Mouse (Mus musculus) G1E (cell line): ENCODE measurements around the gene Nvl. TPM values are rescaled to one million over a fixed set of nuclear protein-coding genes. Genes with fewer than 3 reads are reported as not detected.

ENCODE experiments used
- ATAC-seq: 2 replicates; pipeline ENCODE4 v1.8.0; 2016; ENCODE audit warnings: mild to moderate bottlenecking; ENCODE audit not compliant: insufficient number of reproducible peaks, poor library complexity, low FRiP score, severe bottlenecking; ENCODE audit errors: extremely low read depth
- DNase-seq: peaks from one replicate; pipeline ENCODE4 v3.0.0; 2012; ENCODE audit warnings: low spot score
- H3K27me3 ChIP-seq: 2 replicates; pipeline ENCODE4 v1.6.1; 2012; ENCODE audit warnings: mild to moderate bottlenecking, low read length, inconsistent platforms; ENCODE audit not compliant: insufficient read depth
- H3K36me3 ChIP-seq: replicated peaks from 2 replicates; pipeline ENCODE3; 2012; ENCODE audit warnings: mild to moderate bottlenecking, inconsistent platforms
- H3K4me1 ChIP-seq: 2 replicates; pipeline ENCODE4 v1.6.1; 2012; ENCODE audit warnings: low read depth, low read length, inconsistent platforms, mixed read lengths; ENCODE audit not compliant: insufficient read depth
- H3K4me3 ChIP-seq: 2 replicates; pipeline ENCODE4 v1.5.1; 2012; ENCODE audit warnings: low read depth, mild to moderate bottlenecking, inconsistent platforms, low read length, moderate library complexity, mixed read lengths
- H3K9me3 ChIP-seq: replicated peaks from 2 replicates; pipeline ENCODE4 v1.6.1; 2012; ENCODE audit warnings: inconsistent platforms
- CTCF ChIP-seq: IDR thresholded peaks from 2 replicates; pipeline ENCODE4 v1.5.1; 2012; ENCODE audit warnings: low read depth, low read length, inconsistent platforms, mixed read lengths
- GATA1 ChIP-seq: IDR thresholded peaks from 2 replicates; pipeline ENCODE4 v1.6.1; 2012; ENCODE audit warnings: borderline replicate concordance, low read length, inconsistent platforms, mixed read lengths
- GATA2 ChIP-seq: IDR thresholded peaks from 2 replicates; pipeline ENCODE4 v1.6.1; 2012; ENCODE audit warnings: low read depth, low read length, inconsistent platforms, borderline replicate concordance
- POLR2AphosphoS5 ChIP-seq: IDR thresholded peaks from 2 replicates; pipeline ENCODE4 v1.6.1; 2012; ENCODE audit warnings: low read depth, low read length, inconsistent platforms; ENCODE audit not compliant: insufficient replicate concordance
- TAL1 ChIP-seq: conservative IDR thresholded peaks from 2 replicates; pipeline ENCODE4 v1.6.1; 2012; ENCODE audit warnings: low read depth, low read length, inconsistent platforms, mixed read lengths
- polyA plus RNA-seq: library from polyadenylated mRNA; stranded (reverse); fragments of >175 nt; gene quantifications from 2 replicates; pipeline ENCODE4 v1.2.3, GENCODE M21; 2012
- total RNA-seq, 2 experiments: library from RNA; stranded (forward) in 1 of 2; stranded (reverse) in 1 of 2; fragments of 200-1000 nt in 1 of 2; fragments of >200 nt in 1 of 2; fragmentation: Nextera tagmentation in 1 of 2; gene quantifications; 2 replicates each; pipeline ENCODE4 v1.2.3; 2014 to 2017

Nvl gene
- total and polyA plus RNA-seq, 3 experiments: 3.3 to 111 (median 48.0) TPM

DNA sequence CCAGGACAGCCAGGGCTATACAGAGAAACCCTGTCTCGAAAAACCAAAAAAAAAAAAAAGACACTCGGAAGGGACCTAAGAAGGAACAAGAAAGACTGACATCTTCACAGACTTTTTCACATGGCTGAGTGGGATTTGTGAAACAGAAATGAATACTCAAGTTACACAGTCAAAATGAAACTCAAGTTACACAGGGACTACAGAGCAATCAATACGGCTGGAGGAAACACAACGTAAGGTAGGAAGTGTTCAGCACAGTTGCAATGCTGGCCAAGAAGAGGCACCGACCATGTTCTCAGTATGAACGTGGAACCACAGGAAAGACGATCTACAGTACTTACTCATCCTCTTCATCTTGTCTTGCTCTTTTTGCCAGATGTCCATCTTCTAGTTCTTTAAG lies 5.3 kb downstream of the Nvl start:
- H3K9me3 ChIP-seq: no peaks in the 10 kb centered on the region
- H3K4me1 ChIP-seq: peaks cover 8% of the 10 kb centered on the region
- DNase-seq: no peak
- H3K36me3 ChIP-seq: peaks cover 75% of the 10 kb centered on the region
- H3K4me3 ChIP-seq: no peak overlapping the region
- no peak for TF ChIP-seq CTCF
- TF ChIP-seq GATA2: no peak
- TF ChIP-seq GATA1: no peak
- TF ChIP-seq TAL1: no peak
- TF ChIP-seq POLR2AphosphoS5: no peak
- no peaks in the 10 kb centered on the region for H3K27me3 ChIP-seq
- no peak for ATAC-seq

DNA sequence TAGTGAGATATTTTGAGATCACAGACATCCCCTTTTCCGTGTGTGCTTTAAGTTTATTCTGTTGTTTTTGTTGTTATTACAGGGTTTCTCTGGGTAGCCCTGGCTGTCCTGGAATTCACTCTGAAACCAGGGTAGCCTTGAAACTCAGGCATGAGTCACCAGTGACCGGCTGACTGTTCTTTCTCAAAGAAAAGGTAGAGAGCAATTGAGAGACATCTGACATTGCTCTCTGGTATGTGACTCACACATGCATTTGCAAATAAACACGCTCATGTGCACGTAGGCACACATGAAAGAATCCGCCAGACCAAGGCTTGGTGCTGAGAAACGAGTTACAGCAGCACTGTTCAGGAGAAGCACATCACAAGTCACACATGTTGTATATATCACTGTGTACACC lies 12.1 kb downstream of the Nvl start:
- no peak for TF ChIP-seq GATA2
- TF ChIP-seq POLR2AphosphoS5: no peak
- TF ChIP-seq TAL1: no peak
- TF ChIP-seq GATA1: no peak
- TF ChIP-seq CTCF: no peak
- no peaks in the 10 kb centered on the region for H3K9me3 ChIP-seq
- no peaks in the 10 kb centered on the region for H3K27me3 ChIP-seq
- ATAC-seq: no peak
- no peak for DNase-seq
- no peak overlapping the region for H3K4me3 ChIP-seq
- H3K36me3 ChIP-seq: peaks cover 88% of the 10 kb centered on the region
- no peaks in the 10 kb centered on the region for H3K4me1 ChIP-seq

DNA sequence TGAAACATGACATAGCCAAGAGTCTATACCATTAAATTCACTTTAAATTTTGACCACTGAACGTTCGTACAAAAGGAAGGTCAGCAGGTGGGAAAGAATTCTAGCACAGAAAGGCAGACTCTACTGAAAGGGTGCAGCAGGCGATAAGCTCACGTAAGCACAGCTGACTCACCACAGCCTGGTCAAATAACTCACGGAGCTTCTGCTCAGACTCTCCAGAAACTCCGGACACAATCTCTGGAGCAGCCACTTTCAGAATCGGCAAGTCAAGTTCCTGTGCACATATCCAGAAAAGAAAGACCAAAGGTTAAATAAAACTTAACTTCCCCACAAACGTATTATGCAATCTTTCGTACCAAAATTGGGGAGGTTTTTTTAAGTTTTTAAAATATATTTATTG lies 17.2 kb downstream of the Nvl start:
- H3K4me1 ChIP-seq: peaks cover 6% of the 10 kb centered on the region
- ATAC-seq: no peak
- H3K4me3 ChIP-seq: no peak overlapping the region
- TF ChIP-seq CTCF (no peak), GATA1 (no peak), GATA2 (no peak), POLR2AphosphoS5 (no peak), TAL1 (no peak)
- no peaks in the 10 kb centered on the region for H3K27me3 ChIP-seq
- DNase-seq: no peak
- no peaks in the 10 kb centered on the region for H3K9me3 ChIP-seq
- H3K36me3 ChIP-seq: peaks cover 88% of the 10 kb centered on the region

DNA sequence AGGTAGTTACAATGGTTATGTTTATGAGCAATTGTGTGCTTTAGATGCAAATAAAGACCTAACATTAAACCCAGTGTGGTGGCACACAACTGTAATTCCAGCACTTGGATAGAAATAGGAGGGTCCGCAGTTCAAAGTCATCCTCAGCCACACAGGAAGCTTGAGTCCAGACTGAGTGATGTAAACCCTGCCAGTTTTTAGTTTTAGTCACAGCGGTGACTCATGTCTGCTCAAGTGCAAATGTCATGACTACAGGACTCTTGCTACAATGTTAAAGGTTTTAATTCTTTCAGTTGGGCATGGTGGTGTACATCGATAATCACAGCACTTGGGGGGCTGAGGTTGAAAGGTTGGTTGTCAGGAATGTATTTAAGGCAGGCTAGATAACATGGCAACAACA lies 18.1 kb downstream of the Nvl start:
- DNase-seq (no peak), ATAC-seq (no peak)
- no peak for TF ChIP-seq TAL1
- TF ChIP-seq GATA2: no peak
- no peak for TF ChIP-seq POLR2AphosphoS5
- no peak for TF ChIP-seq GATA1
- TF ChIP-seq CTCF: no peak
- H3K9me3 ChIP-seq: no peaks in the 10 kb centered on the region
- peaks cover 6% of the 10 kb centered on the region for H3K4me1 ChIP-seq
- no peaks in the 10 kb centered on the region for H3K27me3 ChIP-seq
- H3K36me3 ChIP-seq: peaks cover 88% of the 10 kb centered on the region
- no peak overlapping the region for H3K4me3 ChIP-seq

DNA sequence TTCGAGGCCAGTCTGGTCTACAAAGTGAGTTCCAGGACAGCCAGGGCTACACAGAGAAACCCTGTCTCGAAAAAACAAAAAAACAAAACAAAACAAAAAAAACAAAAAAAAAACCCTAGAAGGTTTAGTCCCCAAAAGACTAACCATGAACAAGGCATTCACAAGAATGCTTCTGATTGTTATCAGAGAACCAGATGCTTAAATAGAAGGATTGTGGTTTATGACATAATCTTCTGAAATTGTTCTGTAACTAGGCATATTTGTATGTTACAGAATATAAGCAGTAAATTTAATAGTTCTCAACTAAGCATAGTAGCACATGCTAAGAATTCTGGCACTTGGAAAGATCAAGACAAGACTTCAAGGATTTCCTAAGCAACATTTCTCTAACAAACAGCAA lies 19.9 kb downstream of the Nvl start:
- DNase-seq: peak; percentile 9
- Histone ChIP-seq H3K9me3 (no peaks in the 10 kb centered on the region), H3K4me3 (no peak overlapping the region), H3K27me3 (no peaks in the 10 kb centered on the region), H3K4me1 (peaks cover 6% of the 10 kb centered on the region), H3K36me3 (peaks cover 87% of the 10 kb centered on the region)
- no peak for ATAC-seq
- TF ChIP-seq CTCF: no peak
- TF ChIP-seq TAL1: no peak
- no peak for TF ChIP-seq POLR2AphosphoS5
- TF ChIP-seq GATA2: no peak
- no peak for TF ChIP-seq GATA1

DNA sequence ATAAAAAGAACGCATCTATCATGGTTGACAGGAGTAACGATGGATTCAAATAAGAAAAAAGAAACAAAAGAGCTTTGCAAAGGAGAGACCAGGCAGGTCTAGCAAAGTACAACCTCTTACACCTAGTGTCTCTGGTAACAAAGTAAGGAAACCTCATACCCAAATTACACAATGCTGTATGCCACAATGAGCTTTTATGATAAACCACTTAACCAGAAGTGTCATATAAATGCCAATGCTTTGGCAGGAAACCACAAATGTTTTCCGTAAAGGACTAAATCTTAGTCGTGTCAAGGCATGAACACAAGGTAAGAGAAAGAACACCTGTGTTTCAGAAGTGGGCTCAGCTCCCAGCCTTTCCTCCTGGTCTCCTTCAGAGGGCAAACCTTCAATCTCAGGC lies 26.9 kb downstream of the Nvl start:
- Histone ChIP-seq H3K4me3 (no peak overlapping the region), H3K27me3 (no peaks in the 10 kb centered on the region), H3K36me3 (peaks cover 77% of the 10 kb centered on the region), H3K4me1 (no peaks in the 10 kb centered on the region), H3K9me3 (no peaks in the 10 kb centered on the region)
- ATAC-seq (no peak), DNase-seq (no peak)
- no peak for TF ChIP-seq GATA1
- TF ChIP-seq POLR2AphosphoS5: no peak
- no peak for TF ChIP-seq GATA2
- no peak for TF ChIP-seq TAL1
- no peak for TF ChIP-seq CTCF

DNA sequence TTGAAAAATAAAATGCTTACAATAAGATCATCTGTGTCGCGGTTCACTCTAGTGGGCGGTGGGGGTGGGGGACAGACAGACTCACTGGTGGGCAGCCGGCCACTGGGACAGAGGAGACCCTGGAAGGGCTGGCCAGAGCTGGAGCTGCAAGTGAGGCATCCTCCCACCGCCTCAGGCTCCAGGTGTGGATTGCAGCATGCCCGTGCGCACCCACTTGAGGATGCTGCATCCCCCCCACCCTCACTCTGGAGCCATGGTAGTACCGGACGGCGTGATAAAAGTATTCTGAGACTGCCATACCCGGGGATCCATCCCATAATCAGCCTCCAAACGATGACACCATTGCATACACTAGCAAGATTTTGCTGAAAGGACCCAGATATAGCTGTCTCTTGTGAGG lies 54.0 kb downstream of the Nvl start:
- Histone ChIP-seq H3K4me3 (no peak overlapping the region), H3K4me1 (no peaks in the 10 kb centered on the region), H3K36me3 (peaks cover 44% of the 10 kb centered on the region), H3K9me3 (no peaks in the 10 kb centered on the region), H3K27me3 (peaks cover under 1% of the 10 kb centered on the region; the same call in 1 of the 2 replicates)
- DNase-seq (no peak), ATAC-seq (no peak)
- no peak for TF ChIP-seq POLR2AphosphoS5
- no peak for TF ChIP-seq GATA2
- TF ChIP-seq TAL1: no peak
